Mouse (Mus musculus) brain, adult 10 weeks (tissue): ENCODE data around the gene Gm16405. TPM values are rescaled to one million over a fixed set of nuclear protein-coding genes. Genes with fewer than 3 reads are reported as not detected.

Experiments used
- polyA plus RNA-seq: library from polyadenylated mRNA; stranded (reverse); fragments of 350-450 nt; fragmentation: Illumina TruSeq; extraction: RNeasy Lipid Tissue Mini Kit (QIAGEN cat#74804); gene quantifications from one replicate; pipeline ENCODE4 v1.2.3, GENCODE M21; 2015; ENCODE audit warnings: low read depth, low replicate concordance

Gene Gm16405
- not detected for polyA plus RNA-seq

DNA sequence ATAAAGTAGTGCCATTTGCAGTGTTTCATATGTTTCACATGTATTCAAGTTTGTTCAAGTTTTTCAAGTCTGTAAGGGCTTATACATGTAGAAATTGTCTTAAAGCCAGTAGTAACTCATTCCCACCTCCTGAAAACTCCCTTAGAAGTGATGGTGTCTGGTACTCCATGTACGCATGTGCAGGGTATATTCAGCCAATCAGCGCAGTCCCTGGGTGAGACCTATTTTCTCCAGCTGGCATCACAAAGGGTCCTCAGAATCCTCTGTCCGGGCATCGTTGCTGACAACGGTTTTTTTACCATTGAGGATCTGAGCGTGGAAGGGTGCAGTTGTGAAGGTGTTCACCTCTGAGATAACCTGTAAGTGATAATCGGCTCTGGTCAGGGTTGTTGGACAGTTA is at the start of gene Gm16405:
Gene Gm16405 (plus strand): TSS at position 301 of the 400 bp plus-strand sequence.

Other genes with a start within 250 kb of the Gm16405 start
- not detected for gene Gm16430, start 91.0 kb downstream of the Gm16405 start, polyA plus RNA-seq